Mouse (Mus musculus) small intestine, adult 2 months (tissue): ENCODE results near the gene Krt7. TPM values are rescaled to one million over a fixed set of nuclear protein-coding genes. Genes with fewer than 3 reads are reported as not detected.

Source experiments
- H3K27ac ChIP-seq: fragments of 200-500 bp; 2 replicates; pipeline ENCODE4 v1.5.1; 2012; ENCODE audit warnings: low read depth, low read length, control low read depth, inconsistent platforms; ENCODE audit not compliant: insufficient read depth
- H3K27me3 ChIP-seq: fragments of 200-500 bp; 2 replicates; pipeline ENCODE4 v1.6.1; 2012; ENCODE audit warnings: mild to moderate bottlenecking, moderate library complexity, low read length, inconsistent platforms; ENCODE audit not compliant: control insufficient read depth, insufficient read depth
- H3K36me3 ChIP-seq: fragments of 200-500 bp; 2 replicates; pipeline ENCODE4 v1.6.1; 2012; ENCODE audit warnings: mild to moderate bottlenecking, low read length, control low read depth, inconsistent platforms; ENCODE audit not compliant: control insufficient read depth, insufficient read depth
- H3K4me1 ChIP-seq: fragments of 200-500 bp; 2 replicates; pipeline ENCODE4 v1.6.1; 2012; ENCODE audit warnings: low read length, inconsistent platforms, mixed read lengths; ENCODE audit not compliant: control insufficient read depth, insufficient read depth, insufficient read length
- H3K4me3 ChIP-seq: fragments of 200-500 bp; 2 replicates; pipeline ENCODE4 v1.5.1; 2012; ENCODE audit warnings: low read depth, mild to moderate bottlenecking, control low read depth, inconsistent platforms, low read length, moderate library complexity
- CTCF ChIP-seq: fragments of 200-500 bp; IDR thresholded peaks from 2 replicates; pipeline ENCODE4 v1.5.1; 2012; ENCODE audit warnings: low read depth, mild to moderate bottlenecking, control low read depth, inconsistent platforms, low read length, moderate library complexity, mixed read lengths; ENCODE audit not compliant: insufficient replicate concordance, insufficient read length; ENCODE audit errors: extremely low read depth
- POLR2A ChIP-seq: fragments of 200-500 bp; IDR thresholded peaks from 2 replicates; pipeline ENCODE4 v1.6.1; 2012; ENCODE audit warnings: low read depth, mild to moderate bottlenecking, control low read depth, inconsistent platforms, low read length, moderate library complexity
- WGBS: fragments of 180-500 bp; shearing (Covaris S2); methylation state at CpG from one replicate; pipeline ENCODE4 v1.1.7; 2018; 5-methylcytosine and 5-hydroxymethylcytosine counted together
- polyA plus RNA-seq: library from polyadenylated mRNA; depleted of rRNA; stranded (reverse); fragments of >200 nt; gene quantifications from 2 replicates; pipeline ENCODE4 v1.2.3, GENCODE M21; 2012

The Krt7 gene
- polyA plus RNA-seq, 1 experiment, result 35.1 TPM

- Histone ChIP-seq H3K36me3 (no peaks in the 10 kb centered on the region), H3K4me3 (no peak within 1 kb of the TSS), H3K4me1 (peaks cover 2% of the 10 kb centered on the region; the same call in 1 of the 2 replicates), H3K27me3 (no peaks in the 10 kb centered on the region), H3K27ac (no peak within 1 kb of the TSS)
- WGBS, result 68% methylated on average over 2 of the region's 2 CpGs
- TF ChIP-seq POLR2A, result no peak
- TF ChIP-seq CTCF, result no peak
Measured at GRCm38 (mm10) chr15:101447444-101447843, 36.6 kb downstream of the Krt7 start, which contains the start of gene Krt88. Gene Krt88, plus strand, starts transcription at chr15:101447744.

- Histone ChIP-seq H3K36me3 (no peaks in the 10 kb centered on the region), H3K4me3 (0 out of 2 replicates have a peak overlapping the region, but pooled peaks have one; percentile 10), H3K27ac (no peak overlapping the region), H3K4me1 (peaks cover 2% of the 10 kb centered on the region; the same call in 1 of the 2 replicates), H3K27me3 (no peaks in the 10 kb centered on the region)
- 8% methylated on average over 13 of the region's 13 CpGs for WGBS
- TF ChIP-seq POLR2A, result no peak
- peak; percentile 83 for TF ChIP-seq CTCF
Measured at GRCm38 (mm10) chr15:101453093-101453736, 42.4 kb downstream of the Krt7 start.

- Histone ChIP-seq H3K27ac (no peak overlapping the region), H3K4me3 (no peak overlapping the region), H3K36me3 (no peaks in the 10 kb centered on the region), H3K4me1 (peaks cover 2% of the 10 kb centered on the region; the same call in 1 of the 2 replicates), H3K27me3 (no peaks in the 10 kb centered on the region)
- TF ChIP-seq CTCF (no peak), POLR2A (no peak)
- 54% methylated on average over 8 of the region's 8 CpGs for WGBS
Measured at GRCm38 (mm10) chr15:101454774-101455173, 43.9 kb downstream of the Krt7 start.

- 75% methylated on average over 2 of the region's 2 CpGs for WGBS
- Histone ChIP-seq H3K27ac (no peak overlapping the region), H3K36me3 (no peaks in the 10 kb centered on the region), H3K4me1 (peaks cover 2% of the 10 kb centered on the region; the same call in 1 of the 2 replicates), H3K27me3 (no peaks in the 10 kb centered on the region), H3K4me3 (no peak overlapping the region)
- TF ChIP-seq POLR2A, result no peak
- no peak for TF ChIP-seq CTCF
Measured at GRCm38 (mm10) chr15:101455292-101455691, 44.4 kb downstream of the Krt7 start.

GRCm38 (mm10) chr15:101455891-101456290, 45.0 kb downstream of the Krt7 start:
- no peak overlapping the region for H3K27ac ChIP-seq
- WGBS, result 90% methylated on average over 6 of the region's 6 CpGs

GRCm38 (mm10) chr15:101458361-101458930, 47.6 kb downstream of the Krt7 start:
- Histone ChIP-seq H3K27me3 (no peaks in the 10 kb centered on the region), H3K4me1 (no peaks in the 10 kb centered on the region), H3K36me3 (no peaks in the 10 kb centered on the region), H3K27ac (no peak overlapping the region), H3K4me3 (no peak overlapping the region)
- TF ChIP-seq CTCF (no peak), POLR2A (no peak)
- WGBS, result 49% methylated on average over 16 of the region's 16 CpGs

More at GRCm38 (mm10) chr15:101455891-101456290, 45.0 kb downstream of the Krt7 start:
- Histone ChIP-seq H3K4me3 (no peak overlapping the region), H3K36me3 (no peaks in the 10 kb centered on the region), H3K4me1 (peaks cover 2% of the 10 kb centered on the region; the same call in 1 of the 2 replicates), H3K27me3 (no peaks in the 10 kb centered on the region)
- TF ChIP-seq POLR2A, result no peak
- no peak for TF ChIP-seq CTCF

GRCm38 (mm10) chr15:101459283-101459682, 48.4 kb downstream of the Krt7 start:
- Histone ChIP-seq H3K27ac (no peak overlapping the region), H3K27me3 (no peaks in the 10 kb centered on the region), H3K36me3 (no peaks in the 10 kb centered on the region), H3K4me3 (no peak overlapping the region), H3K4me1 (no peaks in the 10 kb centered on the region)
- TF ChIP-seq CTCF, result no peak
- WGBS, result 81% methylated on average over 14 of the region's 14 CpGs

GRCm38 (mm10) chr15:101463651-101464050, 52.8 kb downstream of the Krt7 start, which contains the start of gene Krt81:
Gene Krt81, minus strand, starts transcription at chr15:101463751.
- H3K4me3 ChIP-seq, result no peak within 1 kb of the TSS
- no peaks in the 10 kb centered on the region for H3K27me3 ChIP-seq
- TF ChIP-seq POLR2A (no peak), CTCF (no peak)
- H3K36me3 ChIP-seq, result no peaks in the 10 kb centered on the region
- H3K27ac ChIP-seq, result no peak within 1 kb of the TSS
- 57% methylated on average over 13 of the region's 13 CpGs for WGBS
- H3K4me1 ChIP-seq, result no peaks in the 10 kb centered on the region
